Mouse (Mus musculus) left cerebral cortex, postnatal 10 days (tissue): Measurements from ENCODE around the gene Ppif. TPM values are rescaled to one million over a fixed set of nuclear protein-coding genes. Genes with fewer than 3 reads are reported as not detected.

Experiments
- DNase-seq, 2 experiments: peaks; one replicate each; pipeline ENCODE4 v3.0.0; 2021 to 2022; ENCODE audit warnings: low spot score in 2 of 2, mixed read lengths in 1 of 2; ENCODE audit errors: extremely low spot score in 1 of 2
- intact Hi-C: fragments of 180-260 bp; cut with DNase I; formaldehyde crosslinking; loops from one replicate; pipeline ENCODE4 v1.15.1; 2025
- total RNA-seq, 2 experiments: library from RNA; stranded (reverse); gene quantifications; 2 replicates each; pipeline ENCODE4 v1.2.3; 2021

Gene Ppif
- total RNA-seq, 2 experiments from 2014 or later, result 21.1 to 22.0 TPM

DNA sequence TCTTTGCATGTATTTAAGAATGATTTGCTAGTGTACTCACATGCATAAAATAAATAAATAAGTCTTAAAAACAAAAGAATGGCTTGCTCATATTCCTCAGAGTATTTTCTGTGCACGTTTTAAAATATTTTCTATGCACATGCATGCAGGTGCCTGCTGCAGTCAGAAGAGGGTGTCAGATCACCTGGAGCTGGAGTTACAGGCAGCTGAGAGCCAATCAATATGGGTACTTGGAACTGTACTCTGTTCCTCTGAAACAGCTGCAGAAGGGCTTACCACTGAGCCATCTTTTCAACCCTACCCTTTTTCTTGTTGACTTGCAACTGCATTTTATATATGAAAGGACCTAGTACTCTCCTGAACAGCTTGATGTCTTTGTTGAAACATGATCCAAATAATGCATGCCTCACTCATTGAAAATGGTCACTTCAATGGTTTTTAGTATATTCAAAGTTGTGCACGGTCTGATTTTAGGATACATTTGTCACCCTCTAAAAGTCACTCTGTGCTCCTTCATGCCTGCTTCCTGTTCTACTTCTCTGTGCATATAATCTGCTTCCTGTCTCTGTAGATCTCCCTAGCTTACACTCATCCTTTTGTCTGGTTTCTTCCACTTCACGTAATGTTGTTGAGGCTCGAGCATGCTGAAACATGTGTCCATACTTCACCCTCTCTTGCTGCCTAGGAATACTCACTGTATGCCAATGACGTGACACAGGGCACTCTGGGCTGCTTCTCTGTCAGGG is 27.2 kb downstream of the Ppif start:
- intact Hi-C loops, result loop anchor here (5.0 kb wide), 1 partner anchor 81 kb away; no protein-coding TSS in a partner anchor
- no peak for DNase-seq

DNA sequence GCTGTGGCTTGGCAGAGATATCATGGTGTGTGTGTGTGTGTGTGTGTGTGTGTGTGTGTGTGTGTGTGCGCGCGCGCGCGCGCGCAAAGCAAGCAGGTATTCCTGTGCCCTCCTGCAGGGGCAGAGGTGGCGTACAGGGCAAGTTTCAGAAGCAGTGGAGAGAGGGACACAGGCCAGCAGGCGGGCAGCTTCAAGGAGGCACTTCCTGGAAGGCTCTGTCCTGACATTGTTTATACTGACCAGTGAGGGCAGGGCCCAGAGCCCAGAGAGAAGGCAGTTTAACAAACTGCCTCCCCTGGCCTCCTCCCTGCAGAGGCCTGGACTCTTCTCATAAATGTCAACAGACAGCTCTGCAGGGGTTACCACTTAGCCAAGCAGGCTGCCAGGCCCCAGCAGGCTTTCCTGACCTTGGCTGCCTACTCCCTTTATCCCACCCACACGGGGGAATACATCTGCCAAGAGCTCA is 31.1 kb downstream of the Ppif start:
- intact Hi-C loops, result no loop called here
- peak in 1 of 2 experiments; percentile 73 for DNase-seq

DNA sequence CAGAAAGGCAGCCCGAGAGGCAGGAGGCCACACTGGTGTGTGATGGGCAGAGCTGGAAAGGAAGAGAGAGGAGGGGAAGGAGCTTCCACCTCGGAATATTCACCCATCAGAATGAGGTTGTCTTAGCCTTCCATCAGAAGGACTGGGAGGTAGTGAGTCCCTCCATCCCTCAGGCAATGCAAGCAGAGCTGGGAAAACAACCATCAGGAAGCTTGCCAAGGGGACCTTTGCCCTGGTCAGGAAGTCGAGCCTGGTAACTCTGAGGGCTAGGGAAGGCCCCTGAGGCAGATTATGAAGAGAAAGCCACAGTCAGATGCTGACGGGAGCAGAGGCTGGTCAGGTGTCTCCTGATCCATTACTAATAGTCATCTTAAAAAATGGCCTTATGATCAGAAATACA is 31.7 kb downstream of the Ppif start:
- intact Hi-C loops, result no loop called here
- DNase-seq, result peak in 1 of 2 experiments; percentile 57

DNA sequence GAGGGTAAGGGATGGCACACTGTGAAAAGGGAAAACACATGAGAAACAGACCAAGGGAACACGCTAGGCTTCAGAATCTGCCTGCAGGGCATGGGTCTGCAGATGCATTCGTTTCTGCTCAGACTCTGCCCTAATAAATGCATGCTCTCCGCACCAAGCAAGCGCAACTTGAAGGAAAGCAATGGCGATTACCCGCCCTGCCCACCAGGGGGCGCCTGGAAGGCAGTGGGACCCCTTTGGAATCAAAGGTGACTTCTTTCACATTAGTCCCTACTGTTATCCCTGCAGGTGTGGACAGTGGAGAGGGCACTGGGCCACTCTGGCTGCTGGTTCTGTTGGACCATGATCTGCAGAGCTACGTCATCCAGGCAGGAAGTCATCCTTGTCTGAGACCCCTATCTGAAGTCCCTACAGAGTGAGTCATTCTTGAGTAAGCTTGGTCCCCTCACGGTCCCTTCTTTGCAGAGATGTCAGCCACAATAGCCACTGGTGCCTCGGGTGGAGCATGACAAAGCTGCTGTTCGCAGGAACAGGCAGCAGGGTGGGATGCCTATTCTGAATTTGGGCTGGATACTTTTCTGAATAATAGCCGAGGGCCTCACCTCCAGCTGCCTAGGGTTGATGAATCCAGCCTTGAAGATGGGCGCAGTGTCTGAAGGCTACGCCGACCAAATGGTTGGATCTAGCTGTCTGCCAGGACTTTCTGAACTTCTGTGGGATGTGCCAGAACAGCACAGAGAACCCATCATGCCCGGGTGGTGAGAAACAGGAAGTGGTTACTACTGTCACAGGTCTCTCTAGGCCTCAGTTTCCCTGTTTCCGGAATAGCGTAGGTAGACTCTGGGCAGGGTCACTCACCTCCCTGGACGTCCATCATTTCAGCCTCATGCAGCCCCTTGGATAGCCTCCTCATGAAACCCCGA is 32.5 kb downstream of the Ppif start:
- intact Hi-C loops, result no loop called here
- peak in 1 of 2 experiments; percentile 61 for DNase-seq

DNA sequence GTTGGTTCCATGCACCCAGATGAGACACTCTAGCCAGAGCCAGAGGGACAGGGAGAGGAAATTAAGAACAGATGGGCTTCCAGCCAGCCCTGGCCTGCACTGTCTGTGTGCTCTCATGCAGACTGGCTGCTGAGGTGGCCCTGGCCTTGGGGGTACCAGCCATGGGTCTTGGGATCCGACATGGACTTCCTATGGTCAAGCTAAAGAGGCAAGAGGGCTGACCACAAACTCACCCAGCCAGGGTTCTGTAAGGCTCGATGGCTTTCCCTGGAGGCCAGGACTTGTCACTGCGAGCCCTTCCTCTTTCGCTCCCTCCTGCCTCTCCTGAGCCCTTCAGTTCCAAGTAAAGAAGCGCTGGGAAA is 33.2 kb downstream of the Ppif start:
- intact Hi-C loops, result no loop called here
- peak in 1 of 2 experiments; percentile 42 for DNase-seq

DNA sequence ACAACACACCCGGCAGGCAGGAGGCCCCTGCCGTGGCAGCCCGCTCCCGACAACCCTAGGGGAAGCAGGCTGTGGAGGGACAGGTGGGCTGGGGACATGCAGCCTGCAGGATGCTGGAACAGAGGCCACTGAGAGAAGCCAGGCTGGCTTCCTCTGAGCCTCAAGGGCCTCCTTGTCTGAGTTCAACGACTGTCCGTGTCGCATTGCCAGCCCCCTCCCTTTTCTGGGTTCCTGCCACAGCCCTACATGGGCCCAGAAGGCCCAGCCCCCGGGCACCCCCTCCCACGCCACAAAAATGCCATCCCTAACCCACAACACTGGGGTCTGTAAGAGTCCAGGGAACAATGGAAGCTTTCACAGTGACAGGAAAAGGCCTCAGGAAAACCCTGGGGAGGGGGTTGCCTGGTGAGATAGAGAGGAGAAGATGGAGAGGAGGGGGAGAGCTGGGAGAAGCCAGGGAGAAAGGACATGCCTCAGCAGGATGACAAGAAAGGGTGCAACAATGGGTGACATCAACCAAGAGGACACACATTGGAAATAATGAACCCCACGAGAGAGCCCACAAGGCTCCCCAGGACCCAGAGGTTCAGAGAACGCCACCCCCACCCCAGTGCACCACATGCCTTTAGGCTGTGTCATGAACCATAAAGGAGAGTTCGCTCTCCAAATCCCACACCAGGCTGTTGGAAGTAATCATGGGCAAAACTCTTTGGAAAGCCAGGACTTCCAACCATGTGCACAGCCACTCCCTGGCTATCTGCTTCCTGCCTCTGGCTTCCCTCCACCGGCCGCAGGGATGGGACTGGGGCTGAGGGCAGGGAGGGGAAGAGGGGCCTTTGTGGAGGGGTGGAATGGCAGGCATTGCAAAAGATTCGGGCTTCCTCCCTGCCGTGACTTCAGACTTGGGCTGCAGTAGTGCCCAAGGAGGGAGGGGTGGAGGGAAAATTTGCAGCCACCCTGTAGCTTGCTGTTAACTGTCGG is 41.1 kb downstream of the Ppif start:
- peak; percentile 65 to 74 for DNase-seq
- intact Hi-C loops, result no loop called here

DNA sequence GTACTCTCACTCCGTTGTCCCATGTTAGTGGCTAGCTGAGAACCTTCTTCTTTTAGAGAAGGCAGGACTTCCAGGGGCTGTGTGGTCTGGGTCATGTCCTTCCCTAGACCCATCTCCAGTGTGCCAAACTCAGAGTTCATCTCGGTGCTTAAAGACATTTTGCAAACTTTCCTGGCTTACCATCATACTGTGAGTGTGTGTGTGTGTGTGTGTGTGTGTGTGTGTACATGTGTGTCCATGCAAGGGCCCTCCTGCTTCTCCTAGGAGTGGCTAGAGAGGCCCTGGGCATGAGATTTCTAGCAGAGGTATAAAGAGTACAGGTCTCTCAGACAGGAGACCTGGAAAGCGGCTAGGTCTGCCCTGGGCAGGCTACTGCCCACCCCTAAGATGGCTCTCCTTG is 42.2 kb downstream of the Ppif start:
- DNase-seq, result no peak
- intact Hi-C loops, result no loop called here

DNA sequence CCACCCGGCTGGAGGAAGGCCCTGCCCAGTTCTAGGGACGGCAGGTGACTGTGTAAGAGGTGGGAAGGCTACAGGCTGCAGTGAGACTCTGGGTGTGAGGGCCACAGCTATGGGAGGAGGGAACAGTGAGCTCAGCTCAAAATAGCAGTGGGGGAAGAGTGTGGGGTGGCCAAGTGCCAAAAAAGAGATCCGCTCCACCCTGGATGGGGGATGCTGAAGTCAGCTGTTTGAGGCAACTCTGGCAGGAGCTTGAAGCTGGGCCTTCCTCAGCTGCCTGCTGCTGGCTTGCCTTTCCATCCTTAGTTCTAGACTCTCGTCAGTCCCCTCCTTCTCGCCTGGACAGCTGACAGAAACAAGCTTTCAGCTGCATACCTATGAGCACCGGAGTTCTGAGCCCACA is 42.6 kb downstream of the Ppif start:
- intact Hi-C loops, result no loop called here
- DNase-seq, result peak; percentile 86 to 87

DNA sequence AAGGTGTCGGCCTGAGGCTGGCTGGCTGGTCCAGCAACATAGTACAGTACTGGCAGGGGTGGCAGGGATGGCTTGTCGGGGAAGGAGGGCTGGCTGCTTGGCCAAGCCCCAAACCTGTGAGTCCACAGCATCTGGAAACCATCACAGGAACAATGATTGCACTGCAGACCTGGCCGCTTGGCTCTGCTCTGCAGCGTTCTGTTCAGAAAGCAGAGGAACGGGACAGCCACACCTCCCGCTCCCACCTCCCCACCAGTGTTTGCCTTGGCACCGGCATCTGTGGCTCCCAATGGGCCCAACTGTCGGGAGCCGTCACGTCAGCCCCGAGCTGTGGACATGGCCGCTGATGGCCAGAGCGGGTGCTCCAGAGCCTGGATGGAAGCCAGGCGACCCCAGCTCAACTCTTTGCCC is 44.6 kb downstream of the Ppif start:
- DNase-seq, result peak in 1 of 2 experiments; percentile 81
- intact Hi-C loops, result no loop called here

DNA sequence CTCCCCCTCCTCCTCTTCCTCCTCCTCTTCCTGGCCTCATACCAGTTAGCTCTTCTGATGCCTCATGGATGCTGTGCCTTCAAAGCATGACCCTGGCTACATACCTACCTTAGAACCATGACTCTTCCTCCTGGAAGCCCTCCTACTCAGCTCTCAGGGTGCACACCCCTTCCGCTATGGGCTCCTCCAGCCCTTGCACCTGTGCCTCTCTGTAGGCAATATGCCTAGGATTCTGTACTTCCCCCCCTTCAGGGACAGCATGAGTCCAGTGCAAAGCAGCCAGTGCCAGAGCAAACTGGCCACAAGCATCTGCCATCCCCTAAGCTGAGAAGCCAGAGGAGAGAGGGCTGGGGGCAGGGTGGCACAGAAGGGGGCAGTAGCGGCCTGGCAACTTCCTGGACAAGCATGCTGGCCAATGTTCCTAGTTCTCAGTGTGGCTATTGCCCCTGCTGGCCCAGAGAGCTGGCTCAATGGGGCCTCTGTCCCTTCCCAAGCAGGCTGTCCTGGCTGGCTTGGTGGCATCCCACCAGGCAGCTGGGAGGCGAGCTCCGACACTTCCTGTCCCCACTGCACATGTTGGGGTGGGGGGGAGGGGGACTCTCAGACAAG is 46.1 kb downstream of the Ppif start:
- intact Hi-C loops, result no loop called here

DNA sequence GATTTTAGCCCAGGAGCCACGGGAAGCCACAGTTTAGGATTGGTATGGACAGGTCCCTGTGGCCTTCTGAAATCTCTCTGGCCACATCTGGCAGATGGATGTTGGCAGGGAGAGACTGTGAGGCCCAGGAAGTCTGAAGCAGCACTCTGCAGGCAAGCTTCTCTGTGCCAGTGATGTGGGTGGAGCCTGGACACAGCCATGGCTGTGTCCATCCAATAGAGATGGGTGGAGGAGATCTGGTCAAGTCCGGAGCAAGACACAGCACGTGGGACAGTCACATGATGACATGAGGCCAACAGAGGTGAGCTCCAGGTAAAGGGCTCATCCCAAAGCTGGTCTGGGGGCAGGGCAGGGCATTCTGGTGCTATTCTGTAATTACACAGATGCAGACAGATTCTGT is 47.3 kb downstream of the Ppif start:
- DNase-seq, result no peak
- intact Hi-C loops, result no loop called here

More for the DNA sequence above, 46.1 kb downstream of the Ppif start:
- DNase-seq, result peak; percentile 77 to 80

DNA sequence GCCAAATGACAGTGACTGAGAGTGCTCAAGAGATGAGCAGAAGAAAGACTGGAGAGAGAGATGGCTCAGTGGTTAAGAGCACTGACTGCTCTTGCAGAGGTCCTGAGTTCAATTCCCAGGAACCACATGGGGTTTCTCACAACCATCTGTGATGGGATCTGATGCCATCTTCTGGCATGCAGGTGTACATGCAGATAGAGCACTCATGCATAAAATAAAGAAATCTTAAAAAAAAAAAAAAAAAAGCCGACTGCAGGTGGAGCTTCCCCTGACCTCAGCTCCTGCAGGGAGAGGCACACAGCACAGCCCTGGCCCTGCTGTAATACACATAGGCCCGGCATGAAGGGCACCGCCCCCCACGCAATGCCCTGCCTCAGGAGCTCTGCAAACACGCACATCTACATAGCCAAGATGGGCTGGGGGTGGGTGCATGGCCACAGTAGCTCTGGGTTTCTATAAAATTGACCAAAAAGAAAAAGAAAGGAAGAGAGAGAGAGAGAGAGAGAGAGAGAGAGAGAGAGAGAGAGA is 48.0 kb downstream of the Ppif start:
- DNase-seq, result no peak
- intact Hi-C loops, result no loop called here

DNA sequence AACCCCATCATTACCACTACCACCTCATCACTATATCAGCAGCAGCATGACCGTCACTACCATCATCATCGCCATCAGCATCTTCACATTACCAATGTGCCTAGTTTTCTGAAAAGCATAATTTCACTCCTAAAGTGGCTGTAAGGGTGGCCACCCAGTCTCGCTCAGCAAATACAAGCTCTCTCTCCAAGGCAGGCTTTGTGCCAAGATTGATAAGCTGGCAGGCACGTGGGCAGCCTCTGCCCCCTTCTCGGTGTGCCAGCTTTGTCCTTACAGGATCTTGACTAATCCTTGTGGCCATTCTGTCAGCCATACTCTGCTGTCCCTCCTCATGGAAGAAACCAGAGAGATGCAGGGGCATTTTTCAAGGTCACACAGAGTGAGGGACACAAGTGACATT is 49.0 kb downstream of the Ppif start:
- no peak for DNase-seq
- intact Hi-C loops, result no loop called here

DNA sequence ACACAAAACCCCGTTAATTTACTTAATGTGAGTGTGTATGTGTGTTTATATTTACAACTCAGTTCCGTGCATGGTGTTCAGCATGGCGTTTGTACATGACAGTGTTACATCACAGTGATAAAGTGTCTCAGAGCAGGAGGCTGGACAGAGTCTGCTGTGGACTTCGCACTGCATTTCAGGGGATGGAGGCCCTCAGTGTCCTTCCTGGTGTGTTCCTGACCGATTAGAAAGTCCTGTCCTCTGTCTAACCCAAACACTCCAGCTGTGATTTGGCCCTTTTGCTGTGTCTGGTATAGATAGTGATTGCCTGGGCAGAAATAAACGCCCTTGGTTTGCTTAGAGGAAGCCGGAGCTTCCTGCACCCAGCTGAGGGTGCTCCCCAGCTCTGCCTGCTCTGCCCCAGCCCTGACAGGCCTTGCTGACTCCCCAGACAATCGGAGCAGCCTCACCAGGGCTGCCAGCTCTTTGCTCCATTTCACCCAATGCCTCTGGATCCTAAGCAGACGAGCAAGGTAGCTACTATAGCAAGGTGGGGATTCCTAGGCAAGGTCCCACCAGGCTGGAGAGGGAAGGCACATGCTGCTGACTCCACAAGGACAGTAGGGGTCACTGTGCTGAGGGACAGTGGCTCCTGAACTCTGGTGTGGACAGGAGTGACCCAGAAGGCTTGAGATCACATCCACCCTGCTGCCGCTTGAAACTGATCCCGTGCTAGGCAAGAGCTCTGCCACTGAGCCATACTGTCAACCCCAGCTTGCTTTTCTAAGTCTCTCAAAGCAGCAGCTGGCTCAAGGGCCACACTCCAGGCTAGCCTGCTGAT is 51.6 kb downstream of the Ppif start:
- intact Hi-C loops, result no loop called here
- no peak for DNase-seq

DNA sequence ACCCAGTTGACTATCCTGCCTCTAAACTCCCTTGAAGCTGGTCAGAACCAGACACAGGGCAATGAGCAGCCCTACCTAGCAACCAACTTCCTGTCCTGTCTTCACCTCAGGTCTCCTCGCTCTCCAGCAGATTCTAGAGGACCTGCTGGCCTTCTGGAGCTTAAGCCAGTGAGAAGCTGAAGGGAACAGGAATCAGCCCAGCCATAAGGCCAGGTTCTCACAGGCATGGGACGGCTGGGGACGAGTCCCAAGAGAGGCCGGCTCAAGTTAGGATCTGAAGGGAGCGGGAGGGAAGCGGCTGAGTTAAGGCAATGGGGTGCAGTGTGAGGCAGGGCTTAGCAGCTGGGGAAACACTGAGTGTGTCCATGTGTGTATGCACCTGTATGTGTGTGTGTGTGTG is 52.4 kb downstream of the Ppif start:
- no peak for DNase-seq
- intact Hi-C loops, result no loop called here

DNA sequence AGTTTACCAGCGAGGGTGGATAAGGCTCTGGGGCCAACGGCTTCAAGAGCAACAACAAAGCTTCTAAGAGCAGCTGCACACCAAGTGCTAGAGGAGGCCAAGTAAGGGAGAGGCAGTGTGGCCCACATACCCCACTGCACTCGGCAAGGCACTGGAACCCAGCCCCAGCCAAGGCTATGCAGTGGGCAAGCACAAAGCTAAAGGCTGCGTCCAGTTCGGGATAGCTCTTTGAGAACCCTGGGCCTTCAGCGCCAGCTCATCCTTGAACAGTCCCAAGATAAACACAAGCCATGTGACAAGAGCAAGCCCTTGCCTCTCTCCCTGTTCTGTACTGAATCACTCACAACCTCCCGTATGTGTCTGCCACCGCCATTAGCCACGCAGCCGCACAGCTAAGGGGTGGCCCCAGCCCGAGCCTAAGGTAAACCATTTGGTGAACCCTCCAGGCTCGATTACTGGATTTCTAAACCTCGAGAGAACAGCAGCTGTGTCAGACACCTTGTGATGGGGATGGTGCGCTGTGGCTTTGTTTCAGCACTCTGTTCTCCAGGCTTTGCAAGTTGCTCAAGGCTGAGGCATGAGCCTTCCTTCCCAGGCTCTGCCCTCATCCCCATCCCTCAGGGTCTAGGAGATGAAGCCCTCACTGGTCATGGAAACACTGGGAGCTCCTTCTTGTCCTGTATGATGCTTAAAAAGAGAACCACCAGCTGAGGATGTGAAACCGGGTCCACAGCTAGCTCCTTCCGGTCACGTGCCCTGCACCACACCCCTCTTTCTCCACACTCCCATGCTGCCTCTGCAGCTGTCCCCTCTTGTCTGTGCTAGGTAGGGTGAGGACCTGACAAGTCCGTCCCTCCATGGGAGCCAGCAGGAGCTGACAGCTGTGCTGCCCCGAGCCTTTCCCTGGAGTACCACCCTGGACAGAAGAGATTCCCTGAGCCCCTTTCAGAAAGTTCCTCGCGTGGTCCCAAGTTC is 53.3 kb downstream of the Ppif start:
- no peak for DNase-seq
- intact Hi-C loops, result no loop called here
